Mouse (Mus musculus): ENCODE measurements around the gene Tomm22. TPM values are rescaled to one million over a fixed set of nuclear protein-coding genes. Genes with fewer than 3 reads are reported as not detected.

The Tomm22 gene
- polyA plus RNA-seq, 1 experiment = 145 TPM

GRCm38 (mm10) chr15:79651481-79651880 lies 19.2 kb upstream of the Tomm22 start:
- Histone ChIP-seq H3K36me3 (ENCODE audit: control insufficient read depth, insufficient read depth, low read length, poor library complexity, severe bottlenecking) (no peaks in the 10 kb centered on the region), H3K9ac (ENCODE audit: low read depth, poor library complexity, severe bottlenecking) (no peak overlapping the region), H3K4me3 (ENCODE audit: low read depth, low read length) (no peak overlapping the region), H3K27me3 (ENCODE audit: control insufficient read depth, insufficient read depth, low read length, poor library complexity, severe bottlenecking) (no peaks in the 10 kb centered on the region), H3K9me3 (replicated peaks; ENCODE audit: control insufficient read depth, insufficient read depth, low read length, poor library complexity, severe bottlenecking) (no peaks in the 10 kb centered on the region), H3K27ac (ENCODE audit: insufficient read depth, low read length) (no peak overlapping the region), H3K4me1 (ENCODE audit: control insufficient read depth, insufficient read depth, low read length) (no peaks in the 10 kb centered on the region)
- no peak for TF ChIP-seq POLR2A (IDR thresholded peaks at IDR 0.05; ENCODE audit: insufficient read depth, low read length)
- TF ChIP-seq EP300 (IDR thresholded peaks at IDR 0.05; ENCODE audit: insufficient read depth, low read depth, low read length) = no peak
- peak; percentile 71 for TF ChIP-seq CTCF (IDR thresholded peaks at IDR 0.05; ENCODE audit: low read depth, low read length)

DNA sequence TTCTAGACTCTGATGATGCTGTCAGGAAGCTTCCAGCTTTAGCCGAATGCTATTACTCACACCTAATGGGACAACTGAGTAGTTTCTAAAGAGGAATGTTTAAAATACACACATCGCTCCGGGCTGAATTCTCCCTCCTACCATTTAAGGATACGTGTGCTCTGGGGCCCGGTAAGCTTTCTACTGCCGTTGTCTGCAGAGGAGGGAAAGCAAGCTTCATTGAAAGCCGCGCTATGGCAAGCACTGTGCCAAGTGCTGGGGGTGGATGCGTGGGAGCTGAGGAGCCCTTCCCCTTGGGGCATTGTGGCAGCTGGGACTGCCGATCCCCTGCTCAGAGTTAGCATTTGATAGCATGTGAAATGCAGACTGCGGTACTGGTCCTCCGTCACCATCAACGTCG lies 14.2 kb upstream of the Tomm22 start:
- Histone ChIP-seq H3K36me3 (ENCODE audit: control insufficient read depth, insufficient read depth, low read length, poor library complexity, severe bottlenecking) (no peaks in the 10 kb centered on the region), H3K4me3 (ENCODE audit: low read depth, low read length) (no peak overlapping the region), H3K27me3 (ENCODE audit: control insufficient read depth, insufficient read depth, low read length, poor library complexity, severe bottlenecking) (no peaks in the 10 kb centered on the region), H3K4me1 (ENCODE audit: control insufficient read depth, insufficient read depth, low read length) (no peaks in the 10 kb centered on the region), H3K9me3 (replicated peaks; ENCODE audit: control insufficient read depth, insufficient read depth, low read length, poor library complexity, severe bottlenecking) (no peaks in the 10 kb centered on the region), H3K27ac (ENCODE audit: insufficient read depth, low read length) (no peak overlapping the region), H3K9ac (ENCODE audit: low read depth, poor library complexity, severe bottlenecking) (no peak overlapping the region)
- TF ChIP-seq POLR2A (IDR thresholded peaks at IDR 0.05; ENCODE audit: insufficient read depth, low read length) = no peak
- no peak for TF ChIP-seq EP300 (IDR thresholded peaks at IDR 0.05; ENCODE audit: insufficient read depth, low read depth, low read length)
- no peak for TF ChIP-seq CTCF (IDR thresholded peaks at IDR 0.05; ENCODE audit: low read depth, low read length)

- no peaks in the 10 kb centered on the region for H3K27me3 ChIP-seq (ENCODE audit: control insufficient read depth, insufficient read depth, low read length, poor library complexity, severe bottlenecking)
- no peaks in the 10 kb centered on the region for H3K36me3 ChIP-seq (ENCODE audit: control insufficient read depth, insufficient read depth, low read length, poor library complexity, severe bottlenecking)
- H3K9me3 ChIP-seq (replicated peaks; ENCODE audit: control insufficient read depth, insufficient read depth, low read length, poor library complexity, severe bottlenecking) = no peaks in the 10 kb centered on the region
- TF ChIP-seq EP300 (IDR thresholded peaks at IDR 0.05; ENCODE audit: insufficient read depth, low read depth, low read length) (no peak), CTCF (IDR thresholded peaks at IDR 0.05; ENCODE audit: low read depth, low read length) (peak; percentile 20), POLR2A (IDR thresholded peaks at IDR 0.05; ENCODE audit: insufficient read depth, low read length) (no peak)
- no peaks in the 10 kb centered on the region for H3K4me1 ChIP-seq (ENCODE audit: control insufficient read depth, insufficient read depth, low read length)
- H3K9ac ChIP-seq (ENCODE audit: low read depth, poor library complexity, severe bottlenecking) = peak overlapping the region; percentile 46; the same call in 1 of the 2 replicates
- peak overlapping the region; percentile 5; the same call in 1 of the 2 replicates for H3K27ac ChIP-seq (ENCODE audit: insufficient read depth, low read length)
- peak overlapping the region; percentile 85 for H3K4me3 ChIP-seq (ENCODE audit: low read depth, low read length)
Observed at GRCm38 (mm10) chr15:79657837-79658530, 12.7 kb upstream of the Tomm22 start.

DNA sequence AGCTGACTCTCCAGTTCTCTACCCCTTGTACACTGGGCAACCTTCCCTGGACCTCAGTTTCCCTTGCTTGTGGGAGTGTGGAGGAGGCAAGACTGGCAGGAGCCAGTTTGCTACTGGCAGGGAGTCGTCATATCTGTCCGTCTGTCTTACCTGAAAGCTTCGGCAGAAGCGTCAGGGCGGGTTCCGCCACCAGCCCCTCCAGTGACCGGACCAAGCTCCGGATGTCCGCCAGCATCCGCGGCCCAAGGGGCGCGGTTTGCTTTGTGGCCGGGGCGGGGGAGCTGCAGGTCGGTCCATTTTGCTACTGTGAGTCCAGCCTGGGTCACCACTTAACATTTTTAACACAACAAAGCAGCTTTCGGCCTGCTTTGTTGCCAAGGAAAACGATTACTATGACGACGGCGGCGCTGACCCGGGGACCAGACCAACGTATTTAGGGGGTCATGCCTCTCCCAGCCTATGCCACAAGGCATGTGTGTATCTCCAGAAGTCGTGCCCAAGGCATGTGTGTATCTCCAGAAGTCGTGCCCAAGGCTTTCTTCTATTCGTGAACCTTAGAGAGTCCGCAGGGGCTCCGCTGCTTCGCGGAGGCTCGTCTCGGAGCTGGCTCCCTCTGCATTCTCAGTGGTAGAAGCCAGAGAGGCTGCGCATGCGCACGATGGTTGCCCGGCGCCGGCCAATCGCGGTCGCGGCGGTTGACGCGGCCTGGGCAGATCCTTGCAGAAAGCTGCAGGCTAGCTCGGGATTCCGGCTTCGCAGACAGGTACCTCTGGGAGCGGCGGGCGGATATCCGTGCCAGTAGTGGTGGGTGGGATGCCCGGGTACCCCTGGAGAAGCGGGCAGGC lies 11.9 kb upstream of the Tomm22 start, which contains the start of the genes Fam227a and Cby1:
Fam227a (minus strand) TSS at position 426 of the 845 bp plus-strand sequence.
Cby1 (plus strand) TSS at position 669 of the 845 bp plus-strand sequence.
- H3K27ac ChIP-seq (ENCODE audit: insufficient read depth, low read length) = peak within 1 kb of the TSS; percentile 60
- no peaks in the 10 kb centered on the region for H3K36me3 ChIP-seq (ENCODE audit: control insufficient read depth, insufficient read depth, low read length, poor library complexity, severe bottlenecking)
- no peaks in the 10 kb centered on the region for H3K27me3 ChIP-seq (ENCODE audit: control insufficient read depth, insufficient read depth, low read length, poor library complexity, severe bottlenecking)
- peak within 1 kb of the TSS; percentile 88 for H3K4me3 ChIP-seq (ENCODE audit: low read depth, low read length)
- no peaks in the 10 kb centered on the region for H3K4me1 ChIP-seq (ENCODE audit: control insufficient read depth, insufficient read depth, low read length)
- H3K9me3 ChIP-seq (replicated peaks; ENCODE audit: control insufficient read depth, insufficient read depth, low read length, poor library complexity, severe bottlenecking) = no peaks in the 10 kb centered on the region
- peak within 1 kb of the TSS; percentile 46 for H3K9ac ChIP-seq (ENCODE audit: low read depth, poor library complexity, severe bottlenecking)
- TF ChIP-seq POLR2A (IDR thresholded peaks at IDR 0.05; ENCODE audit: insufficient read depth, low read length) (peak; percentile 64), EP300 (IDR thresholded peaks at IDR 0.05; ENCODE audit: insufficient read depth, low read depth, low read length) (no peak)

GRCm38 (mm10) chr15:79661852-79662251 lies 8.8 kb upstream of the Tomm22 start:
- TF ChIP-seq POLR2A (IDR thresholded peaks at IDR 0.05; ENCODE audit: insufficient read depth, low read length) = no peak
- peak; percentile 77 for TF ChIP-seq CTCF (IDR thresholded peaks at IDR 0.05; ENCODE audit: low read depth, low read length)
- TF ChIP-seq EP300 (IDR thresholded peaks at IDR 0.05; ENCODE audit: insufficient read depth, low read depth, low read length) = no peak
- Histone ChIP-seq H3K27me3 (ENCODE audit: control insufficient read depth, insufficient read depth, low read length, poor library complexity, severe bottlenecking) (no peaks in the 10 kb centered on the region), H3K9ac (ENCODE audit: low read depth, poor library complexity, severe bottlenecking) (no peak overlapping the region), H3K36me3 (ENCODE audit: control insufficient read depth, insufficient read depth, low read length, poor library complexity, severe bottlenecking) (no peaks in the 10 kb centered on the region), H3K4me3 (ENCODE audit: low read depth, low read length) (no peak overlapping the region), H3K9me3 (replicated peaks; ENCODE audit: control insufficient read depth, insufficient read depth, low read length, poor library complexity, severe bottlenecking) (no peaks in the 10 kb centered on the region), H3K4me1 (ENCODE audit: control insufficient read depth, insufficient read depth, low read length) (no peaks in the 10 kb centered on the region), H3K27ac (ENCODE audit: insufficient read depth, low read length) (no peak overlapping the region)

Measured in ES-Bruce4 (cell line).